Mouse (Mus musculus) liver, adult 2 months (tissue): Measurements from ENCODE around the gene Usp2.

ENCODE experiments used
- CTCF ChIP-seq: fragments of 200-500 bp; IDR thresholded peaks from 2 replicates; pipeline ENCODE4 v1.5.1; 2011; ENCODE audit warnings: low read depth, low read length, control low read depth
- POLR2A ChIP-seq: fragments of 200-500 bp; IDR thresholded peaks from 2 replicates; pipeline ENCODE4 v1.6.1; 2011; ENCODE audit warnings: low read length, control low read depth; ENCODE audit not compliant: insufficient read depth; ENCODE audit errors: extremely low read depth

GRCm38 (mm10) chr9:44130034-44130433, 63.2 kb downstream of the Usp2 start:
- TF ChIP-seq CTCF (no peak), POLR2A (0 out of 2 replicates have a peak, but pooled peaks have one; percentile 16)
